Mouse (Mus musculus) CH12.LX (cell line): ENCODE results near the gene Adm.

Experiments used
- CTCF ChIP-seq, 2 experiments: IDR thresholded peaks in 1 of 2; conservative IDR thresholded peaks in 1 of 2; 2 replicates each; pipeline ENCODE4 v1.5.1; 2011 to 2012; ENCODE audit warnings: low read depth in 2 of 2, low read length in 2 of 2, improper control_type of control experiment in 1 of 2, inconsistent platforms in 1 of 2, mild to moderate bottlenecking in 1 of 2, moderate library complexity in 1 of 2
- E2F4 ChIP-seq: IDR thresholded peaks from 2 replicates; pipeline ENCODE4 v1.6.1; 2011; ENCODE audit warnings: low read depth, low read length, improper control_type of control experiment; ENCODE audit not compliant: insufficient replicate concordance
- ELF1 ChIP-seq: IDR thresholded peaks from 2 replicates; pipeline ENCODE4 v1.6.1; 2014; ENCODE audit warnings: low read depth, mild to moderate bottlenecking, inconsistent platforms, low read length, improper control_type of control experiment
- EP300 ChIP-seq: IDR thresholded peaks from 2 replicates; pipeline ENCODE4 v1.6.1; 2011; ENCODE audit warnings: low read length, improper control_type of control experiment
- NELFE ChIP-seq: IDR thresholded peaks from 2 replicates; pipeline ENCODE4 v1.6.1; 2011; ENCODE audit warnings: low read depth, low read length, improper control_type of control experiment
- SIN3A ChIP-seq: IDR thresholded peaks from 2 replicates; pipeline ENCODE4 v1.6.1; 2012; ENCODE audit warnings: low read length, improper control_type of control experiment, inconsistent platforms
- USF1 ChIP-seq: IDR thresholded peaks from 2 replicates; pipeline ENCODE4 v1.6.1; 2014; ENCODE audit warnings: low read depth, mild to moderate bottlenecking, inconsistent platforms, low read length, improper control_type of control experiment

DNA sequence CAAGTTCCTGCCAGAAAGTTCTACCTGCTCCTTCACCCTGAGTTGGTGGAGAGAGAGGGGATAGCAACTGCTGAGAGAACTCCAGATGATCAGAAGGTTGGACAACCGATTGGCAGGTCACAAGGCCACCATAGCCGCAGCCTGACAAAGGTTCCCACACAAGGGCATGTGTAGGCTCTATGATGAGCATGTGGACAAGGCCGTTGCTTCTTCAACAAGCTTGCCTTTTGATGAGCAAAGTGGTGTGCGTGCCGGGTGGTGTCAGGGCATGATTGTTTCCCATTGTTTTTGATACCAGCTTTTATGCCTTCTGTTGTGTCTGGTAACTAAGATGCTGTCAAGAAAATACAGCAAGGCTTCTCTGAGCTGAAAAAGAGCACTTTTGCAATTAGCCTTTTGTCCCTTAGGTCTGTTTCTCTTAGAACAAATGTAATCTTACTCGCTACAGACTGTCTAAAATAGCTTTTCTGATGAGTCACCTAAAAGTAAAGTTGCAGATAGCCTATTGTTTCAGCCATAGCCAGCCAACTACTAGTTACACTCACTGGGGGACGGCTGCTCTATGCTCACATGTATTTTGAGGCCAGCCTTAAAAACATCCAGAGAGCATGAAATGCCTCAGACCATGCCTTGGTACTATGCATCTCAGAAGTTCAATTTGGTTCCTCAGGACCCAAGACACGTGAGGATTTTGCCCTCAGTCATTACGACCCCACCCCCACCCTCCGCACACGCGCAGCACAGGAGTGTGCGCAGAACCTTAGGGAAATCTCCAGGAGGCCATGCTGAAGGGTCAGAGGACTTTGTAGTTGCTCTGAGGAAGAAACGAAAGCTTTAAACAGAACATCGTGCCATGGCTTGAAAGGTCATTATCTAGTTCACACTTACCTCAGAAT lies 20.3 kb downstream of the Adm start:
- TF ChIP-seq EP300, result no peak
- TF ChIP-seq USF1, result no peak
- no peak for TF ChIP-seq ELF1
- TF ChIP-seq CTCF (conservative IDR thresholded peaks at IDR 0.05 in 1 of 2, IDR thresholded peaks at IDR 0.05 in 1 of 2; ENCODE audit: low read depth in 2 of 2, low read length in 2 of 2), result no peak
- TF ChIP-seq SIN3A, result no peak
- no peak for TF ChIP-seq E2F4
- no peak for TF ChIP-seq NELFE
